18 mouse cellular contexts compared by ENCODE assay signal in genomic region chr7:78769075-78769652, GRCm38 (mm10). TPM values are rescaled to one million over a fixed set of nuclear protein-coding genes. Genes with fewer than 3 reads are reported as not detected.
DNase-seq lines count a peak whose midpoint lies in the region; ATAC-seq and TF ChIP-seq lines count a peak whose summit lies in the region.
"Had no signal": no experiment of that assay in that cellular context is flagged by ENCODE, and none has a peak within 500 bp of the region (broad histone marks: within the 10 kb centered on the region; RNA-seq: fewer than 3 reads in every experiment).

No protein-coding gene starts in this region.

- no peak for ATAC-seq in intestine, embryonic 14.5 days (replicated peaks; ENCODE audit: low FRiP score, low TSS enrichment, low read depth)
- no peak for ATAC-seq in intestine, postnatal 0 days
- 0 out of 2 replicates have a peak, but pooled peaks have one; percentile 39 for ATAC-seq in intestine, embryonic 15.5 days
- ATAC-seq: forebrain, embryonic 15.5 days; hindbrain, postnatal 0 days; liver, embryonic 12.5 days had no signal

- H3K4me3 ChIP-seq in intestine, embryonic 14.5 days (ENCODE audit: low read depth, low read length) = no peak overlapping the region
- H3K4me3 ChIP-seq in intestine, postnatal 0 days (ENCODE audit: low read depth, low read length) = no peak overlapping the region
- H3K4me3 ChIP-seq in intestine, embryonic 15.5 days (replicated peaks) = no peak overlapping the region
- H3K4me3 ChIP-seq: embryonic facial prominence, embryonic 15.5 days; forebrain, embryonic 15.5 days; gastrocnemius, adult 2 months; heart, embryonic 10.5 days; layer of hippocampus, adult 2 months; liver, embryonic 12.5 days had no signal

- no peak overlapping the region for H3K4me2 ChIP-seq in intestine, embryonic 14.5 days (ENCODE audit: low read length)
- H3K4me2 ChIP-seq in intestine, postnatal 0 days (replicated peaks; ENCODE audit: low read depth) = no peak overlapping the region
- no peak overlapping the region for H3K4me2 ChIP-seq in intestine, embryonic 15.5 days (replicated peaks)
- H3K4me2 ChIP-seq: embryonic facial prominence, embryonic 15.5 days; forebrain, embryonic 15.5 days; liver, embryonic 12.5 days had no signal

- H3K36me3 ChIP-seq in intestine, embryonic 14.5 days (ENCODE audit: control insufficient read depth, insufficient read depth, low read length) = peaks cover 13% of the 10 kb centered on the region
- peaks cover 10% of the 10 kb centered on the region for H3K36me3 ChIP-seq in intestine, postnatal 0 days (ENCODE audit: control insufficient read depth, insufficient read depth)
- no peaks in the 10 kb centered on the region; the same call in 1 of the 2 replicates for H3K36me3 ChIP-seq in intestine, embryonic 15.5 days

- no peak for TF ChIP-seq CTCF in intestine, postnatal 0 days (IDR thresholded peaks at IDR 0.05; ENCODE audit: low read depth)

- WGBS in intestine, embryonic 14.5 days = 22% methylated on average over 7 of the region's 7 CpGs
- 23% methylated on average over 7 of the region's 7 CpGs for WGBS in intestine, postnatal 0 days
- 20% methylated on average over 7 of the region's 7 CpGs for WGBS in intestine, embryonic 15.5 days

- H3K9ac ChIP-seq in intestine, embryonic 14.5 days (ENCODE audit: low read length) = no peak overlapping the region
- H3K9ac ChIP-seq in intestine, postnatal 0 days (ENCODE audit: low read depth, low read length) = no peak overlapping the region
- H3K9ac ChIP-seq in intestine, embryonic 15.5 days = no peak overlapping the region
- H3K9ac ChIP-seq: embryonic facial prominence, embryonic 15.5 days; forebrain, embryonic 15.5 days; liver, embryonic 12.5 days had no signal

- no peaks in the 10 kb centered on the region for H3K27me3 ChIP-seq in intestine, embryonic 14.5 days (replicated peaks; ENCODE audit: control insufficient read depth, insufficient read depth, low read length)
- H3K27me3 ChIP-seq in intestine, postnatal 0 days (replicated peaks; ENCODE audit: control insufficient read depth, insufficient read depth, low read length) = 0 out of 2 replicates have a peak, but pooled peaks cover 4% of the 10 kb centered on the region
- no peaks in the 10 kb centered on the region for H3K27me3 ChIP-seq in intestine, embryonic 15.5 days (replicated peaks)
- H3K27me3 ChIP-seq: embryonic facial prominence, embryonic 15.5 days; forebrain, embryonic 15.5 days had no signal

- peak overlapping the region; percentile 47; the same call in 1 of the 2 replicates for H3K27ac ChIP-seq in intestine, embryonic 14.5 days (ENCODE audit: low read depth)
- H3K27ac ChIP-seq in intestine, postnatal 0 days (ENCODE audit: low read depth, low read length) = no peak overlapping the region
- no peak overlapping the region for H3K27ac ChIP-seq in intestine, embryonic 15.5 days
- H3K27ac ChIP-seq: embryonic facial prominence, embryonic 15.5 days; forebrain, embryonic 15.5 days; gastrocnemius, adult 2 months; heart, embryonic 10.5 days; hindbrain, postnatal 0 days; layer of hippocampus, adult 2 months; liver, embryonic 12.5 days had no signal

- H3K9me3 ChIP-seq in intestine, embryonic 14.5 days (ENCODE audit: control insufficient read depth, low read length) = no peaks in the 10 kb centered on the region
- no peaks in the 10 kb centered on the region for H3K9me3 ChIP-seq in intestine, postnatal 0 days (ENCODE audit: control insufficient read depth)
- H3K9me3 ChIP-seq in intestine, embryonic 15.5 days = no peaks in the 10 kb centered on the region
- H3K9me3 ChIP-seq: embryonic facial prominence, embryonic 15.5 days; forebrain, embryonic 15.5 days; heart, embryonic 10.5 days; liver, embryonic 12.5 days had no signal

- DNase-seq in intestine, embryonic 14.5 days (ENCODE audit: low spot score) = no peak
- DNase-seq in 3T3-L1 (ENCODE audit: low read depth, low spot score) = peak; percentile 29
- peak; percentile 25 for DNase-seq in lung, postnatal 10 days
- no peak for DNase-seq in embryo, embryonic 11 days
- DNase-seq in frontal cortex, postnatal 10 days (ENCODE audit: low spot score in 2 of 2) = no peak
- DNase-seq in cerebellum, postnatal 10 days = no peak
- DNase-seq: adrenal gland, adult 8-10 months; cerebellum, adult 11-12 months; gastrocnemius, adult 2 months; midbrain, embryonic 14.5 days had no signal

- H3K4me1 ChIP-seq in intestine, embryonic 14.5 days (replicated peaks; ENCODE audit: control insufficient read depth, insufficient read depth, low read length) = peaks cover 5% of the 10 kb centered on the region; the same call in 1 of the 2 replicates
- no peaks in the 10 kb centered on the region for H3K4me1 ChIP-seq in intestine, postnatal 0 days (replicated peaks; ENCODE audit: control insufficient read depth, insufficient read depth, low read length)
- H3K4me1 ChIP-seq in intestine, embryonic 15.5 days (replicated peaks) = 0 out of 2 replicates have a peak, but pooled peaks cover 3% of the 10 kb centered on the region
- H3K4me1 ChIP-seq: embryonic facial prominence, embryonic 15.5 days; heart, embryonic 10.5 days; liver, embryonic 12.5 days had no signal

RNA-seq across cellular contexts. Expression of gene Mrps11, which starts 13.8 kb away (rescaled TPM):
- 71.7 and 73.6 TPM in 2 replicates for polyA plus RNA-seq in intestine, embryonic 14.5 days (2014; fragmentation: Nextera tagmentation; extraction: Ambion mirVana)
- 38.6 and 40.6 TPM in 2 replicates for polyA plus RNA-seq in intestine, postnatal 0 days (2015; fragmentation: Nextera tagmentation; extraction: Ambion mirVana)
- 58.9 and 63.7 TPM in 2 replicates for polyA plus RNA-seq in intestine, embryonic 15.5 days (2015; fragmentation: Nextera tagmentation; extraction: Ambion mirVana)

RNA-seq across cellular contexts. Expression of gene Mrpl46, which starts 14.2 kb away (rescaled TPM):
- 82.0 and 85.4 TPM in 2 replicates for polyA plus RNA-seq in intestine, embryonic 14.5 days (2014; fragmentation: Nextera tagmentation; extraction: Ambion mirVana)
- polyA plus RNA-seq in intestine, postnatal 0 days (2015; fragmentation: Nextera tagmentation; extraction: Ambion mirVana) = 64.7 and 68.9 TPM in 2 replicates
- polyA plus RNA-seq in intestine, embryonic 15.5 days (2015; fragmentation: Nextera tagmentation; extraction: Ambion mirVana) = 85.0 and 88.6 TPM in 2 replicates

RNA-seq across cellular contexts. Expression of gene Ntrk3, which starts 31.4 kb away (rescaled TPM):
- 3.6 and 4.5 TPM in 2 replicates for polyA plus RNA-seq in intestine, embryonic 14.5 days (2014; fragmentation: Nextera tagmentation; extraction: Ambion mirVana)
- 1.2 and 1.9 TPM in 2 replicates for polyA plus RNA-seq in intestine, postnatal 0 days (2015; fragmentation: Nextera tagmentation; extraction: Ambion mirVana)
- polyA plus RNA-seq in intestine, embryonic 15.5 days (2015; fragmentation: Nextera tagmentation; extraction: Ambion mirVana) = 2.3 and 2.9 TPM in 2 replicates

Comparison
In these comparisons a context has a peak if more than half of its experiments do, and no peak if none do; other contexts are left out.
1. DNase-seq: peak in 3T3-L1 (single experiment) and lung, postnatal 10 days (single experiment); none in intestine, embryonic 14.5 days (single experiment), embryo, embryonic 11 days (single experiment), frontal cortex, postnatal 10 days (0 of 2) and cerebellum, postnatal 10 days (0 of 2).